Mouse (Mus musculus) heart, embryonic 16.5 days (tissue): ENCODE data around the gene Susd1. TPM values are rescaled to one million over a fixed set of nuclear protein-coding genes. Genes with fewer than 3 reads are reported as not detected.
A peak's percentile ranks its signal among the peaks of the same experiment; 100 is the strongest.

Source experiments
- ATAC-seq: fragments of 200-750 bp; cut with Nextera tagmentation; replicated peaks from 2 replicates; pipeline ENCODE4 v1.8.0; 2017; ENCODE audit warnings: moderate number of reproducible peaks; ENCODE audit not compliant: insufficient read depth, low FRiP score; ENCODE audit errors: extremely low read depth
- H3K27ac ChIP-seq: fragments of 300-500 bp; sonication (generic); 2 replicates; pipeline ENCODE4 v1.5.1; 2014; ENCODE audit warnings: mild to moderate bottlenecking, low read length, control low read depth, moderate library complexity
- H3K27me3 ChIP-seq: fragments of 300-500 bp; sonication (generic); 2 replicates; pipeline ENCODE4 v1.6.1; 2014; ENCODE audit warnings: low read length, mixed read lengths; ENCODE audit not compliant: control insufficient read depth, insufficient read depth
- H3K36me3 ChIP-seq: fragments of 300-500 bp; sonication (generic); 2 replicates; pipeline ENCODE4 v1.6.1; 2014; ENCODE audit not compliant: control insufficient read depth, insufficient read depth
- H3K4me1 ChIP-seq: fragments of 300-500 bp; sonication (generic); 2 replicates; pipeline ENCODE4 v1.6.1; 2014; ENCODE audit warnings: low read length, mixed read lengths; ENCODE audit not compliant: control insufficient read depth, insufficient read depth
- H3K4me2 ChIP-seq: fragments of 300-500 bp; sonication (generic); 2 replicates; pipeline ENCODE4 v1.6.1; 2014; ENCODE audit warnings: low read depth, mild to moderate bottlenecking, control low read depth, low read length
- H3K4me3 ChIP-seq: fragments of 300-500 bp; sonication (generic); 2 replicates; pipeline ENCODE4 v1.5.1; 2014; ENCODE audit warnings: mild to moderate bottlenecking, control low read depth, low read length
- H3K9ac ChIP-seq: fragments of 300-500 bp; sonication (generic); 2 replicates; pipeline ENCODE4 v1.6.1; 2014; ENCODE audit warnings: low read length, control low read depth
- H3K9me3 ChIP-seq: fragments of 300-500 bp; sonication (generic); replicated peaks from 2 replicates; pipeline ENCODE4 v1.6.1; 2016; ENCODE audit warnings: low read length; ENCODE audit not compliant: control insufficient read depth
- WGBS: fragments of 180-500 bp; shearing (Covaris S2); extraction: QIAGEN DNeasy Blood & Tissue Kit; methylation state at CpG from one replicate; pipeline ENCODE4 v1.1.7; 2014; 5-methylcytosine and 5-hydroxymethylcytosine counted together
- polyA plus RNA-seq: library from polyadenylated mRNA; unstranded; fragments of >200 nt; fragmentation: Nextera tagmentation; extraction: Ambion mirVana; gene quantifications from 2 replicates; pipeline ENCODE4 v1.2.1, GENCODE M21; 2015

The Susd1 gene
- polyA plus RNA-seq, 1 experiment from 2014 or later = 7.5 TPM

GRCm38 (mm10) chr4:59321181-59322008 lies 117.0 kb downstream of the Susd1 start:
- Histone ChIP-seq H3K4me3 (no peak overlapping the region), H3K4me2 (no peak overlapping the region), H3K36me3 (no peaks in the 10 kb centered on the region), H3K27ac (no peak overlapping the region), H3K27me3 (no peaks in the 10 kb centered on the region), H3K9me3 (no peaks in the 10 kb centered on the region; the same call in 1 of the 2 replicates), H3K4me1 (peaks cover 20% of the 10 kb centered on the region), H3K9ac (no peak overlapping the region)
- ATAC-seq = no peak
- 79% methylated on average over 12 of the region's 12 CpGs for WGBS

GRCm38 (mm10) chr4:59319136-59319941 lies 119.1 kb downstream of the Susd1 start:
- H3K9me3 ChIP-seq = no peaks in the 10 kb centered on the region; the same call in 1 of the 2 replicates
- 69% methylated on average over 9 of the region's 9 CpGs for WGBS
- H3K4me2 ChIP-seq = no peak overlapping the region
- H3K4me3 ChIP-seq = no peak overlapping the region
- peaks cover 32% of the 10 kb centered on the region for H3K4me1 ChIP-seq
- H3K27ac ChIP-seq = no peak overlapping the region
- no peak for ATAC-seq
- H3K27me3 ChIP-seq = no peaks in the 10 kb centered on the region
- H3K9ac ChIP-seq = no peak overlapping the region
- no peaks in the 10 kb centered on the region for H3K36me3 ChIP-seq

GRCm38 (mm10) chr4:59318602-59319001 lies 119.8 kb downstream of the Susd1 start:
- WGBS = 66% methylated on average over 6 of the region's 6 CpGs
- Histone ChIP-seq H3K4me3 (no peak overlapping the region), H3K9ac (no peak overlapping the region), H3K9me3 (no peaks in the 10 kb centered on the region; the same call in 1 of the 2 replicates), H3K27me3 (no peaks in the 10 kb centered on the region), H3K27ac (no peak overlapping the region), H3K4me2 (no peak overlapping the region), H3K36me3 (no peaks in the 10 kb centered on the region), H3K4me1 (peaks cover 32% of the 10 kb centered on the region)
- no peak for ATAC-seq

GRCm38 (mm10) chr4:59315553-59316405 lies 122.7 kb downstream of the Susd1 start:
- Histone ChIP-seq H3K4me1 (peaks cover 23% of the 10 kb centered on the region), H3K36me3 (no peaks in the 10 kb centered on the region), H3K9me3 (no peaks in the 10 kb centered on the region; the same call in 1 of the 2 replicates), H3K4me2 (peak overlapping the region; percentile 43), H3K4me3 (no peak overlapping the region), H3K27ac (peak overlapping the region; percentile 29; the same call in 1 of the 2 replicates), H3K27me3 (no peaks in the 10 kb centered on the region), H3K9ac (peak overlapping the region; percentile 46)
- ATAC-seq = peak; percentile 53; the same call in 1 of the 2 replicates
- WGBS = 50% methylated on average over 15 of the region's 15 CpGs

GRCm38 (mm10) chr4:59314939-59315552 lies 123.4 kb downstream of the Susd1 start:
- no peaks in the 10 kb centered on the region for H3K27me3 ChIP-seq
- peak overlapping the region; percentile 25; the same call in 1 of the 2 replicates for H3K9ac ChIP-seq
- no peaks in the 10 kb centered on the region for H3K36me3 ChIP-seq
- H3K4me1 ChIP-seq = peaks cover 23% of the 10 kb centered on the region
- WGBS = 35% methylated on average over 3 of the region's 3 CpGs
- H3K9me3 ChIP-seq = no peaks in the 10 kb centered on the region; the same call in 1 of the 2 replicates
- 0 out of 2 replicates have a peak, but pooled peaks have one; percentile 23 for ATAC-seq
- no peak overlapping the region for H3K4me3 ChIP-seq
- H3K27ac ChIP-seq = peak overlapping the region; percentile 29; the same call in 1 of the 2 replicates
- peak overlapping the region; percentile 43; the same call in 1 of the 2 replicates for H3K4me2 ChIP-seq

- Histone ChIP-seq H3K9ac (no peak overlapping the region), H3K4me2 (no peak overlapping the region), H3K27ac (peak overlapping the region; percentile 55; the same call in 1 of the 2 replicates), H3K36me3 (no peaks in the 10 kb centered on the region), H3K4me1 (peaks cover 12% of the 10 kb centered on the region), H3K4me3 (no peak overlapping the region), H3K9me3 (no peaks in the 10 kb centered on the region; the same call in 1 of the 2 replicates), H3K27me3 (no peaks in the 10 kb centered on the region)
- ATAC-seq = 0 out of 2 replicates have a peak, but pooled peaks have one; percentile 32
- 60% methylated on average over 7 of the region's 7 CpGs for WGBS
These were observed 125.5 kb downstream of the Susd1 start for GRCm38 (mm10) chr4:59312945-59313344.

- Histone ChIP-seq H3K27me3 (no peaks in the 10 kb centered on the region), H3K9me3 (no peaks in the 10 kb centered on the region), H3K9ac (no peak overlapping the region), H3K4me2 (no peak overlapping the region), H3K36me3 (no peaks in the 10 kb centered on the region), H3K4me3 (no peak overlapping the region), H3K27ac (no peak overlapping the region), H3K4me1 (peaks cover 6% of the 10 kb centered on the region)
- no peak for ATAC-seq
- WGBS = 88% methylated on average over 9 of the region's 9 CpGs
These were observed 127.8 kb downstream of the Susd1 start for GRCm38 (mm10) chr4:59310590-59310989.
